Mouse (Mus musculus) lung, adult 2 months (tissue): Measurements from ENCODE around the gene Gpx3.

Source experiments
- CTCF ChIP-seq: fragments of 200-500 bp; IDR thresholded peaks from 2 replicates; pipeline ENCODE4 v1.5.1; 2011; ENCODE audit warnings: mild to moderate bottlenecking, low read length, control low read depth; ENCODE audit not compliant: insufficient read depth
- POLR2A ChIP-seq: fragments of 200-500 bp; IDR thresholded peaks from 2 replicates; pipeline ENCODE4 v1.6.1; 2011; ENCODE audit warnings: low read depth, mild to moderate bottlenecking, control low read depth, low read length, borderline replicate concordance; ENCODE audit errors: extremely low read depth

GRCm38 (mm10) chr11:54920127-54920972, 18.1 kb downstream of the Gpx3 start:
- no peak for TF ChIP-seq POLR2A
- TF ChIP-seq CTCF = no peak
